Mouse (Mus musculus): Measurements from ENCODE around the gene Taf4. TPM values are rescaled to one million over a fixed set of nuclear protein-coding genes. Genes with fewer than 3 reads are reported as not detected.

Gene Taf4
- total and polyA plus RNA-seq, 2 experiments from 2014 or later, result 2.9 to 15.0 TPM

DNA sequence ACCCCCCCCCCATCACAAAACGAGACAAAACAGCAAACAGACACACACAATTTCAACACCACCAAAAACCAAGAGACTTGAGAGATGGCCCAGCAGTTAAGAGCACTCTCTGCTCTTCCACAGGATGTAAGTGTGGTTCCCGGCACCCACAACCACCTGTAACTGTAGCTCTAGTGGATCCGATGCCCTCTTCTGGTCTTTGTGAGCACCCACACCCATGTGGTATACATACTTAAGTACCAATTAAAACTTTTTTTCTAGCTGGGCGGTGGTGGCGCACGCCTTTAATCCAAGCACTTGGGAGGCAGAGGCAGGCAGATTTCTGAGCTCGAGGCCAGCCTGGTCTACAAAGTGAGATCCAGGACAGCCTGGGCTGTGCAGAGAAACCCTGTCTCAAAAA lies 34.2 kb upstream of the Taf4 start:
- no peak overlapping the region for H3K27ac ChIP-seq (ENCODE audit: low read depth, low read length)
- TF ChIP-seq CTCF (IDR thresholded peaks at IDR 0.05), result no peak
- no peak overlapping the region for H3K9ac ChIP-seq (replicated peaks; ENCODE audit: low read length, poor library complexity, severe bottlenecking)
- no peak overlapping the region for H3K4me2 ChIP-seq (ENCODE audit: low read depth, low read length, poor library complexity, severe bottlenecking)
- no peak overlapping the region for H3K4me3 ChIP-seq (ENCODE audit: low read depth, low read length)
- H3K27me3 ChIP-seq (ENCODE audit: insufficient read depth, low read length), result no peaks in the 10 kb centered on the region
- H3K4me1 ChIP-seq (ENCODE audit: insufficient read depth, low read length), result no peaks in the 10 kb centered on the region
- no peaks in the 10 kb centered on the region for H3K36me3 ChIP-seq (ENCODE audit: insufficient read depth, low read length)
- H3K9me3 ChIP-seq (ENCODE audit: low read length), result no peaks in the 10 kb centered on the region
- ATAC-seq (ENCODE audit: low FRiP score) (no peak), DNase-seq (ENCODE audit: low spot score) (no peak)
- 94% methylated on average over 7 of the region's 7 CpGs for WGBS

- DNase-seq (ENCODE audit: low spot score) (no peak), ATAC-seq (ENCODE audit: low FRiP score) (no peak)
- no peak overlapping the region for H3K27ac ChIP-seq (ENCODE audit: low read depth, low read length)
- no peak overlapping the region for H3K4me2 ChIP-seq (ENCODE audit: low read depth, low read length, poor library complexity, severe bottlenecking)
- H3K9ac ChIP-seq (replicated peaks; ENCODE audit: low read length, poor library complexity, severe bottlenecking), result no peak overlapping the region
- 40% methylated on average over 9 of the region's 9 CpGs for WGBS
- no peak overlapping the region for H3K4me3 ChIP-seq (ENCODE audit: low read depth, low read length)
- H3K36me3 ChIP-seq (ENCODE audit: insufficient read depth, low read length), result no peaks in the 10 kb centered on the region
- no peak for TF ChIP-seq CTCF (IDR thresholded peaks at IDR 0.05)
- no peaks in the 10 kb centered on the region for H3K9me3 ChIP-seq (ENCODE audit: low read length)
- no peaks in the 10 kb centered on the region for H3K27me3 ChIP-seq (ENCODE audit: insufficient read depth, low read length)
- no peaks in the 10 kb centered on the region for H3K4me1 ChIP-seq (ENCODE audit: insufficient read depth, low read length)
Observed at GRCm38 (mm10) chr2:180006352-180007017, 30.0 kb upstream of the Taf4 start.

- no peaks in the 10 kb centered on the region for H3K9me3 ChIP-seq (ENCODE audit: low read length)
- no peak for DNase-seq (ENCODE audit: low spot score)
- no peaks in the 10 kb centered on the region for H3K36me3 ChIP-seq (ENCODE audit: insufficient read depth, low read length)
- ATAC-seq (ENCODE audit: low FRiP score), result no peak
- TF ChIP-seq CTCF (IDR thresholded peaks at IDR 0.05), result no peak
- no peak overlapping the region for H3K4me2 ChIP-seq (ENCODE audit: low read depth, low read length, poor library complexity, severe bottlenecking)
- no peak overlapping the region for H3K4me3 ChIP-seq (ENCODE audit: low read depth, low read length)
- WGBS, result 57% methylated on average over 5 of the region's 5 CpGs
- H3K9ac ChIP-seq (replicated peaks; ENCODE audit: low read length, poor library complexity, severe bottlenecking), result no peak overlapping the region
- H3K4me1 ChIP-seq (ENCODE audit: insufficient read depth, low read length), result no peaks in the 10 kb centered on the region
- H3K27me3 ChIP-seq (ENCODE audit: insufficient read depth, low read length), result no peaks in the 10 kb centered on the region
- H3K27ac ChIP-seq (ENCODE audit: low read depth, low read length), result no peak overlapping the region
Observed at GRCm38 (mm10) chr2:180005656-180006351, 29.4 kb upstream of the Taf4 start.

DNA sequence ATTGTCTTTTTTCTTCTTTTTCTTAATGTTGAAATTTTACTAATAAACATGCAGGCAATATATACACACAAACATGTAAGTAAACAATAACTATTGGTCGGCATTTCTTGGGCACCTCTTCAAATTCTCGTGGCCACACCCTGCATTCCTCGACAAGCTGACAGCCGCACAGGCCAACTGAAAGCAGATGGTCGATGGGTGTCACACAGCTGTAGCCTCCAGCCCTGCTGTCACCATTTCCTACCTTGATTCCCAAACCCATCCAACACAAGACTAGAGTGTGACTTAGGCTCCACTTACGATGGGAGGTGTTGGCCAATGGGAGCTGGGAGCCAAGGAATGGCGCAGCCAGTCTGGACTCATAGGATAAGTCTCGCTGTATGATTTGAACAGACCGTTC lies 25.2 kb upstream of the Taf4 start:
- H3K27me3 ChIP-seq (ENCODE audit: insufficient read depth, low read length), result no peaks in the 10 kb centered on the region
- no peaks in the 10 kb centered on the region for H3K4me1 ChIP-seq (ENCODE audit: insufficient read depth, low read length)
- H3K9ac ChIP-seq (replicated peaks; ENCODE audit: low read length, poor library complexity, severe bottlenecking), result no peak overlapping the region
- no peak for TF ChIP-seq CTCF (IDR thresholded peaks at IDR 0.05)
- WGBS, result 90% methylated on average over 9 of the region's 9 CpGs
- ATAC-seq (ENCODE audit: low FRiP score) (no peak), DNase-seq (ENCODE audit: low spot score) (no peak)
- no peaks in the 10 kb centered on the region for H3K36me3 ChIP-seq (ENCODE audit: insufficient read depth, low read length)
- H3K9me3 ChIP-seq (ENCODE audit: low read length), result no peaks in the 10 kb centered on the region
- no peak overlapping the region for H3K27ac ChIP-seq (ENCODE audit: low read depth, low read length)
- H3K4me2 ChIP-seq (ENCODE audit: low read depth, low read length, poor library complexity, severe bottlenecking), result no peak overlapping the region
- no peak overlapping the region for H3K4me3 ChIP-seq (ENCODE audit: low read depth, low read length)

- H3K4me1 ChIP-seq (ENCODE audit: insufficient read depth, low read length), result no peaks in the 10 kb centered on the region
- TF ChIP-seq CTCF (IDR thresholded peaks at IDR 0.05), result no peak
- ATAC-seq (ENCODE audit: low FRiP score) (no peak), DNase-seq (ENCODE audit: low spot score) (no peak)
- H3K36me3 ChIP-seq (ENCODE audit: insufficient read depth, low read length), result no peaks in the 10 kb centered on the region
- no peak overlapping the region for H3K9ac ChIP-seq (replicated peaks; ENCODE audit: low read length, poor library complexity, severe bottlenecking)
- H3K4me3 ChIP-seq (ENCODE audit: low read depth, low read length), result no peak overlapping the region
- 70% methylated on average over 4 of the region's 4 CpGs for WGBS
- no peak overlapping the region for H3K4me2 ChIP-seq (ENCODE audit: low read depth, low read length, poor library complexity, severe bottlenecking)
- H3K27ac ChIP-seq (ENCODE audit: low read depth, low read length), result no peak overlapping the region
- no peaks in the 10 kb centered on the region for H3K27me3 ChIP-seq (ENCODE audit: insufficient read depth, low read length)
- H3K9me3 ChIP-seq (ENCODE audit: low read length), result no peaks in the 10 kb centered on the region
Observed at GRCm38 (mm10) chr2:179998431-179998830, 22.0 kb upstream of the Taf4 start.

DNA sequence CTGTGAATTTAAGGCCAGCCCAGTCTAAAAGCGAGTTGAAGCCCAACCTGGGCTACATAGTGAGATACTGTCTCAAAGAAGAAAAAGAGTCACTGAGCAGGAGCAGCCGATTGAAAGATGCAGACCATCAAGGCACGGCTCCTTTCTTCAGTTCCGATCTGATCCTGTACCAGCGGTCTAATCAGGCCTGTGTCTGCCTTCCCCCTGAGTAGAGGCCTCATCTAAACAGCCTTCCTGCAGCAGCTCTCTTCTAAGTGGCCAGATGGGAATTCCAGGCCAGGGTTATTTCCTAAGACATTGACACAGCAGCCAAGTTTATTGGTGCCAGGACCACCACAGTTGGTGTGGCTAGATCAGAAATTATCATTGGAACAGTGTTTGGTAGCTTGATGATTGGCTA lies 16.6 kb upstream of the Taf4 start:
- no peak overlapping the region for H3K27ac ChIP-seq (ENCODE audit: low read depth, low read length)
- no peak overlapping the region for H3K4me3 ChIP-seq (ENCODE audit: low read depth, low read length)
- no peak overlapping the region for H3K4me2 ChIP-seq (ENCODE audit: low read depth, low read length, poor library complexity, severe bottlenecking)
- H3K36me3 ChIP-seq (ENCODE audit: insufficient read depth, low read length), result no peaks in the 10 kb centered on the region
- no peaks in the 10 kb centered on the region for H3K27me3 ChIP-seq (ENCODE audit: insufficient read depth, low read length)
- TF ChIP-seq CTCF (IDR thresholded peaks at IDR 0.05), result no peak
- H3K9me3 ChIP-seq (ENCODE audit: low read length), result no peaks in the 10 kb centered on the region
- H3K9ac ChIP-seq (replicated peaks; ENCODE audit: low read length, poor library complexity, severe bottlenecking), result no peak overlapping the region
- DNase-seq (ENCODE audit: low spot score) (no peak), ATAC-seq (ENCODE audit: low FRiP score) (no peak)
- WGBS, result 92% methylated on average over 5 of the region's 5 CpGs
- no peaks in the 10 kb centered on the region for H3K4me1 ChIP-seq (ENCODE audit: insufficient read depth, low read length)
